Mouse (Mus musculus) heart, embryonic 13.5 days (tissue): ENCODE measurements at regions not wholly inside any gene's neighbourhood (a gene's known extent, or its start where the extent isn't known, plus 50 kb on each side); places are given as distances from the start of the nearest gene placed in this dataset.

Experiments
- ATAC-seq: fragments of 200-750 bp; cut with Nextera tagmentation; 2 replicates; pipeline ENCODE4 v1.8.0; 2017; ENCODE audit warnings: moderate TSS enrichment; ENCODE audit not compliant: insufficient number of reproducible peaks, low FRiP score, low TSS enrichment; ENCODE audit errors: extremely low read depth
- H3K27ac ChIP-seq: fragments of 300-500 bp; sonication (generic); replicated peaks from 2 replicates; pipeline ENCODE4 v1.5.1; 2015; ENCODE audit warnings: moderate library complexity, mild to moderate bottlenecking, inconsistent platforms
- H3K27me3 ChIP-seq: fragments of 300-500 bp; sonication (generic); replicated peaks from 2 replicates; pipeline ENCODE4 v1.6.1; 2015; ENCODE audit warnings: mild to moderate bottlenecking, inconsistent platforms
- H3K36me3 ChIP-seq: fragments of 300-500 bp; sonication (generic); 2 replicates; pipeline ENCODE4 v1.6.1; 2015; ENCODE audit warnings: mild to moderate bottlenecking, inconsistent platforms
- H3K4me1 ChIP-seq: fragments of 300-500 bp; sonication (generic); 2 replicates; pipeline ENCODE4 v1.6.1; 2015; ENCODE audit warnings: inconsistent platforms
- H3K4me2 ChIP-seq: fragments of 300-500 bp; sonication (generic); 2 replicates; pipeline ENCODE4 v1.6.1; 2015; ENCODE audit warnings: inconsistent platforms, mild to moderate bottlenecking, moderate library complexity
- H3K4me3 ChIP-seq: fragments of 300-500 bp; sonication (generic); 2 replicates; pipeline ENCODE4 v1.5.1; 2015; ENCODE audit warnings: moderate library complexity, mild to moderate bottlenecking, inconsistent platforms
- H3K9ac ChIP-seq: fragments of 300-500 bp; sonication (generic); 2 replicates; pipeline ENCODE4 v1.6.1; 2015; ENCODE audit warnings: inconsistent platforms, mild to moderate bottlenecking, moderate library complexity
- H3K9me3 ChIP-seq: fragments of 300-500 bp; sonication (generic); 2 replicates; pipeline ENCODE4 v1.6.1; 2016; ENCODE audit warnings: inconsistent platforms
- WGBS: fragments of 180-500 bp; shearing (Covaris S2); methylation state at CpG from one replicate; pipeline ENCODE4 v1.1.7; 2015; ENCODE audit warnings: mixed read lengths; 5-methylcytosine and 5-hydroxymethylcytosine counted together

DNA sequence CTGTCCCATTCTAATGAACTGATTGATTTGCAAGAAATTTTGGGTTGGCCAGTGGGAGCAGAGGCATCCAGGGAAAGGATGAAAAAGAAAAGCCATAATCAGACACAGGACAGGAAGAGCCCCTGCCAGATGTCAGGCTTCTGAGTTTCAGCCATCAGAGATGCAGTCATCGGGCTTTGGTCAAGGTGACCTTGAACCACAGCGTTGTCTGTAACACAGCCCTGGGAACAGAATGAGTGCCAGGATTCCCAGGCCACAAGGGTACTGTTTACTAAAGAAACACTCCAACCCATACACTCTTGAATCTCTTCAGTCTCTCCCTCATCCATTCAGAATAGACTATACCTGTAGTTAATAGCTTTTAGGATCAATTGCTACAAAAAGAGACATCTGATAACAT lies 239.0 kb downstream of the Rplp1 start:
- Histone ChIP-seq H3K9me3 (no peaks in the 10 kb centered on the region), H3K4me3 (no peak overlapping the region), H3K27me3 (peaks cover 36% of the 10 kb centered on the region), H3K36me3 (no peaks in the 10 kb centered on the region), H3K9ac (no peak overlapping the region), H3K4me2 (no peak overlapping the region), H3K27ac (no peak overlapping the region), H3K4me1 (peaks cover 5% of the 10 kb centered on the region)
- 30% methylated on average over 2 of the region's 2 CpGs for WGBS
- ATAC-seq: no peak

DNA sequence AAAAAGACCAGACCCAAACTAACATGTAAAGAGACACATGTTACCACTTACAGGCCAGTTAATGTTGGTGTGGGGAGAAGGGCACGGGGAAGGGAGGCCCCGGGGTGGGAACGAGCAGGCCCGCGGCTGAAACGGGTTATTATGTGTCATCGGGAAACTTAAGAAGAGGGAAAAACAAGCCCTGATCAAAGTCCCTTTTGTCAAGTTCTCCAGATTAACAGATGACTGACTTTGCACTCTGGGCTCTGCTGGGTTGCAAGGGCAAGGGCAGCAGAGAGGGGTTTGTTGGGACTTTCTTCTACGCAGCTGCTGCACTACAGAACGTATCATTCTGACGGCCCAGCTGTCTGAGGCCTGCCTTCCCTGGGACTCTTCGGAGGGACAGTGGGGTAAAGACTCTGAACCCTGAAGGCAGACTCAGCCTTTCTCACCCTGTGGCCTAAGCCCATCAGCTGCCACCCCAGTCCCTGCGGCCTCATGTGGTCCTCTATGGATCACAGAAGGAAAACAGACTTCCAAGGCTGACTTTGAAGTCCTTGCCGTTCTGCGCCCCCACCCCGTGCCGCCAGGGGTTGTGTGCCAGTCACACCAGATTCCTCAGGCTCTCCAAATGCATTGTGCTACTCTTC lies 240.7 kb downstream of the Rplp1 start:
- H3K9ac ChIP-seq: no peak overlapping the region
- H3K4me2 ChIP-seq: no peak overlapping the region
- H3K4me3 ChIP-seq: no peak overlapping the region
- WGBS: 61% methylated on average over 16 of the region's 16 CpGs
- H3K27me3 ChIP-seq: peaks cover 28% of the 10 kb centered on the region
- H3K4me1 ChIP-seq: peaks cover 19% of the 10 kb centered on the region
- no peak for ATAC-seq
- H3K36me3 ChIP-seq: no peaks in the 10 kb centered on the region
- H3K27ac ChIP-seq: no peak overlapping the region
- no peaks in the 10 kb centered on the region for H3K9me3 ChIP-seq

DNA sequence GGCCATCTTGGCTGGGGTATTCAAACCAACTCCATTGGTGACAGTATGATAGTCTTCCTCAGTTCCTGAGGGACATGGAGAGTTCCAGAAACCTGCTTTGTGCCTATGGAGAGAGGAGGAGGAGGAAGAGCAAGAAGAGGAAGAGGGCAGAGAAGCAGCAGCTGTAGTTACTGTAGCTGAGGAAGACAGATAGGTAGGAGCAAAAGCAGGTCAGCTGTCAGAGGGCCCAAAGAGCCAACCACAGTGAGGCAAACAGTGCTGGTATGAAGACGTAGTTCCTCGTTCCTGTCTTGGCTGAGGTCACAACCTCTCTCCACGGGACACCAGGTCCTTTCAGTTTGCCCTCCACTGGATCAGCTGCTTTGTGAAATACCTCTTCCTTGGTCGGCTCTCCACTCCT lies 243.4 kb downstream of the Rplp1 start:
- peaks cover 17% of the 10 kb centered on the region for H3K27me3 ChIP-seq
- no peaks in the 10 kb centered on the region for H3K9me3 ChIP-seq
- peaks cover 24% of the 10 kb centered on the region for H3K4me1 ChIP-seq
- 77% methylated on average over 4 of the region's 4 CpGs for WGBS
- H3K4me3 ChIP-seq: no peak overlapping the region
- H3K9ac ChIP-seq: no peak overlapping the region
- no peak overlapping the region for H3K27ac ChIP-seq
- no peak overlapping the region for H3K4me2 ChIP-seq
- no peak for ATAC-seq
- no peaks in the 10 kb centered on the region for H3K36me3 ChIP-seq

DNA sequence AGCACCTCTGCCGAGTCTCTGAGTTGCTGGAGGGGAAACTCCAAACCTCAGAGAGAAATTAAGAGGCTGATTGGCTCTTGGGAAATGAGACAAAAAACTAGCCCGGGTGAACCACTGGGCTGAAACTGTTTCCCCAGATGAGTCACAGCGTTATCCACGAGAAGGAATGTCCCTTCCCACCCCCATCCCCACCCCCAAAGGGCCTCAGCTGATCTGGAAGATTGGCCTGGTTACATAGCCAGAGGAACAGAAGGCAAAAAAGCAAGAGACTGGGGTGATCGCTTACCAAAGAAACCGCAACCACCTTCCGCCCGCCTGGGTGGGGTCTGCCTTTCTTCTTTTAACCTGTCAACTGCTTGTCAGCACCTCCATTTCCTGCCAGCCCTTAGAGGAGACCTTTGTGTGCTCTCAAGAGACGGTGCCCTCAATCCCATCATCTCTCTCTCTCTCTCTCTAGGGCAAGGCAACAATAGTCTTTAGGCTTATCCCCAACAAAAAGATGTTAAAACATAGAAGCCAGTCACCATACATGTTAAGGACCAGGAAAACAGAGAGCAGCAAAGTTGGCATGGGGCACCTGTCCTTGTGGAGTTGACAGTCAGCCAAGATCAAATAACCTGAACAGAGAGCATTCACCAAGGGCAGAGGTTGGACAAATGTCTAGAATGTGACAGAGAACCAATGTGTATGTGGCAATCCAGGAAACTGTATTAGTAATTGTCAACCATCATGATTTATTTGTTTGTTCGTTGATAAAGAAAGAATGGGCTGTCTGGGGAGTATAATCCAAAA lies 244.4 kb downstream of the Rplp1 start:
- no peak overlapping the region for H3K4me3 ChIP-seq
- H3K9me3 ChIP-seq: no peaks in the 10 kb centered on the region
- H3K4me1 ChIP-seq: peaks cover 21% of the 10 kb centered on the region
- H3K27me3 ChIP-seq: peaks cover 19% of the 10 kb centered on the region
- no peak overlapping the region for H3K9ac ChIP-seq
- no peak overlapping the region for H3K27ac ChIP-seq
- WGBS: 13% methylated on average over 10 of the region's 10 CpGs
- H3K4me2 ChIP-seq: peak overlapping the region; percentile 35
- ATAC-seq: no peak
- no peaks in the 10 kb centered on the region for H3K36me3 ChIP-seq

DNA sequence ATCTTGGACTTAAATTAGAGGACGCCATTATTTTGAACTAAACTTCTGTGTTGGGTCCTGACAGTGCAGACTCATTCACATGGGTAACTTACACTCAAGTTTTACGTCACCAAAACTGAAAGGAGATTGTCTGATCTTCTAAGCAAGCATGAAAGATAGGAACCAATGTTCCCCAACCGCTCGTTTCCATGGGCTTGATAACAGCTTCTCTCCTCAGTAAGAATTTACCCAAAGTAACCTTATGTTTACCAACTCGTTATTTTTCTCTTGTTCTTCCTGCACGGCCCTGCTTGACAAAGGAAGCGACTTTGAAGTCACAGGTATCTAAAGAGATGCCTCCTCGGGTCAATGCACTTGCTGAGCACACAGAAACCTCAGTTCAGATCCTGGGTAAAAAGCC lies 245.6 kb downstream of the Rplp1 start:
- H3K36me3 ChIP-seq: no peaks in the 10 kb centered on the region
- peaks cover 11% of the 10 kb centered on the region; the same call in 1 of the 2 replicates for H3K27me3 ChIP-seq
- H3K4me2 ChIP-seq: no peak overlapping the region
- H3K4me1 ChIP-seq: peaks cover 21% of the 10 kb centered on the region
- H3K4me3 ChIP-seq: no peak overlapping the region
- no peak for ATAC-seq
- WGBS: 70% methylated on average over 8 of the region's 8 CpGs
- no peak overlapping the region for H3K27ac ChIP-seq
- no peak overlapping the region for H3K9ac ChIP-seq
- no peaks in the 10 kb centered on the region for H3K9me3 ChIP-seq

DNA sequence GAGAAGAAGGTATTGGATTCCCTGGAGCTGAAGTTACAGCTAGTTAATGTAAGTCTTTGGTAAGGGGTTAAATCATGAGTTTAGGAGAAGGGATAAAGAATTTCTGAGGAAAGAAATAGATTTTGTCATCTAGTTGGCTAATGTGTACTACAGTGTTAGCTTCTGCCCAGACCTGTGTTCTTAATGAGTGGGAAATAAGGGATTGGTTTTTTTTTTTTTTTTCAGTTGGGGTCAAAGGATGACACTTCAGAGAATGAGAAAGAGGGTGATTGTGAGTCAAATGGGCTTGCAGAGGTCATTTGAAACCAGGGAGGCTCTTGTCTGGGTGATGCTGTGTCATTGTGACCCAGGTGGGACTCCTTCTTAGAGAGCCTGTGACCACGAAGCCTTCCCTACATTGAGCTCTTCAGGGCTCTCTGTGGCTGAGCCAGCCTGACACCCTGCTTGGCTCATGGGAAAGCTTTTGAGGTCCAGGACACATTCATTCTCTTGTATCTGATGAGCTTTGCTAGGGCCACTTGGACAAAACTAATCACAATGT lies 246.1 kb downstream of the Rplp1 start:
- WGBS: 81% methylated on average over 1 of the region's 1 CpGs
- ATAC-seq: no peak
- Histone ChIP-seq H3K9me3 (no peaks in the 10 kb centered on the region), H3K27ac (no peak overlapping the region), H3K9ac (no peak overlapping the region), H3K27me3 (peaks cover 11% of the 10 kb centered on the region; the same call in 1 of the 2 replicates), H3K4me2 (no peak overlapping the region), H3K36me3 (no peaks in the 10 kb centered on the region), H3K4me1 (peaks cover 21% of the 10 kb centered on the region), H3K4me3 (no peak overlapping the region)

DNA sequence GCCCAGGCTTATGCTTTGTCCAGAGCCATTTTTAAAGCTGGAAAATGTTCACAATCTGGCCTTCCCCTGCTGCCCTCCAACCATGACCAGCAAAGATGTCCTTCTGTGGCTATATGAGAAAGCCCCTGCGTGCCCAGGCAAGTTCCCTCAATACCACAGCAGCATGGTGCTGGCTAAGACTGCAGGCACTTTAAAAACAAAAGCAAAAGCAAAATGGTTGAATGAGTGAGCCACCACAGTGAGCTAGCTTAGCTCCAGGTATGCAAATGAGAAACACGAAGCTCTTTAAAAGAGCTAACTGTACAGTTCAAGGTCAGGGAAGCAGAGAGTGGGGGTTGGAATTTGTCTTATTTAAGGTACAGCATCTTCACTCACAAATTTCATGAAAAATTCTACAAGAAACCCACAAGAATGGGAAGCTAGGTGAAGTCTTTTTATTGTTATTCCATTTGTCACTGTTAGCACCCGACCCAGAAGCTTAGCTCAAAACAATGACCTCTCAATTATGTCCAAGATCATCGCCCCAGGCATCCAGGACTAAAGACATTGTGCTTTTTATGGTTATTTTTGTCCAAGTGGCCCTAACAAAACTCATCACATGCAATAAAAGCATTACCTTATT lies 246.8 kb downstream of the Rplp1 start:
- H3K4me3 ChIP-seq: no peak overlapping the region
- H3K9me3 ChIP-seq: no peaks in the 10 kb centered on the region
- peaks cover 11% of the 10 kb centered on the region; the same call in 1 of the 2 replicates for H3K27me3 ChIP-seq
- no peaks in the 10 kb centered on the region for H3K36me3 ChIP-seq
- peaks cover 21% of the 10 kb centered on the region for H3K4me1 ChIP-seq
- WGBS: 74% methylated on average over 4 of the region's 4 CpGs
- H3K4me2 ChIP-seq: no peak overlapping the region
- H3K9ac ChIP-seq: no peak overlapping the region
- H3K27ac ChIP-seq: no peak overlapping the region
- no peak for ATAC-seq

DNA sequence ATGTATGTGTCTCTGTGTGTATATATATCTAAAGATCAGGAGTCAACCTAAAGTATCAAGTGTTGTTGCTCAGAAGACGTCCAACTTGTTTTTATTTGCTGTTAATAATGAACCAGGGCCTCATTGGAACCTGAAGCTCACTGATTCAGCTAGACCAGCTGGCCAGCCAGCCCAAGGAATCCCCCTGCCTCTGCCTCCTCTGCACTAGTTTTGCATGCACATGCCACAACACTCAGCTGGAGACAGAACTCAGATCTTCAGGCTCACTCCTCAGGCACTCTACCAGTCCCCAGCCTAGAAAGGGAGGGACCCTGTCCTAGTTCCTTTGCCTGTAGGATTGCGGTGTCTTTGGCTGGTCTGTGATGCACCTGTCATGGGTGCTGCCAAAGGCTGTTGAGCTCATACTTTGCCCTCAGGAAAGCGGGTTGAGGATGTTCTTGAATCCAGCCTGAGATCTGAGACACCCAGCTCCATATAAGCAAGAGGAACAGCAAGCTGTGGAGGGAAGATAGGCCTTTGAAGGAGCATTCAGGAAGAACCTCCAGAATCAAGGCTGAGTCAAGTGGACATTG lies 247.5 kb downstream of the Rplp1 start:
- Histone ChIP-seq H3K4me2 (no peak overlapping the region), H3K4me1 (peaks cover 21% of the 10 kb centered on the region), H3K9me3 (no peaks in the 10 kb centered on the region), H3K27ac (no peak overlapping the region), H3K36me3 (no peaks in the 10 kb centered on the region), H3K4me3 (no peak overlapping the region), H3K27me3 (peaks cover 11% of the 10 kb centered on the region; the same call in 1 of the 2 replicates), H3K9ac (no peak overlapping the region)
- 91% methylated on average over 3 of the region's 3 CpGs for WGBS
- ATAC-seq: no peak

DNA sequence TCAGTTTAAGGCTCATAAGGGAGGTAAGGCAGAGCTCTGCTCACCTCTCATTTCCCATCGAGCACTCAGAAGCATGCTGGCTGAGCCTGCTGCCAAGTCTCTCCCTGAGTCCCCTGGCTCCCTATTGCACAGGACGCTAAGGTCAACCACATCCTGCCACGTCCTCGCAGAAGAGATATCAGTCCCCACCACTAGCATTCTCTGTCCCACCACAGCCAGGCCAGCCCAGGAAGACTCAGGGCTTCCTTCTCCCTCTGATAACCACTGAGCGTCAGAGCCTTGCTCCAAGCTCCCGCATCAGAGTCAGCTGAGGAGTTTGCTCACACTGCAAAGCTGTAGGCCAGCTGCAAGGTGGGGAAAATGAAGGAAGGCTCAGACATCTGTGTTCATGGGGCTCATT lies 248.2 kb downstream of the Rplp1 start:
- Histone ChIP-seq H3K27me3 (peaks cover 11% of the 10 kb centered on the region; the same call in 1 of the 2 replicates), H3K27ac (no peak overlapping the region), H3K9ac (no peak overlapping the region), H3K36me3 (no peaks in the 10 kb centered on the region), H3K9me3 (no peaks in the 10 kb centered on the region), H3K4me1 (peaks cover 21% of the 10 kb centered on the region), H3K4me3 (no peak overlapping the region), H3K4me2 (no peak overlapping the region)
- WGBS: 43% methylated on average over 6 of the region's 6 CpGs
- ATAC-seq: no peak

DNA sequence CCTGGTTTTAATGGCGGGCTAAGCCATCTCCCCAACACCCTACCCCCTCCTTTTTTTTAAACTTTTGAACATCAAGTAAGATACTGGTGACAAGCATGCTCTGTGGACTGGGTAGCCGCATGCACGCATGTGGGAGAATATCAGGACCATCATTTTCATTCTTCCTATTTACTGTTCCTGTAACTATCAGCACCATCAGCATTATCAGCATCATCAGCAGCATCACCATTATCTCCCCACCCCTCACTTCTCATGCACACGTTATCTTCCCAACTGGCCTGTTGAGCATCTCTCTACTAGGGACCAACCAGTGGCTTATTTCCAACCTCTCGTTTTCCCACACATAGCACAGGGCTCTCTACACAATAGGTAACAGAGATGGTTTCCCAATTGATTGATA lies 249.1 kb downstream of the Rplp1 start:
- WGBS: 79% methylated on average over 5 of the region's 5 CpGs
- Histone ChIP-seq H3K9me3 (no peaks in the 10 kb centered on the region), H3K4me3 (no peak overlapping the region), H3K4me1 (peaks cover 18% of the 10 kb centered on the region), H3K4me2 (no peak overlapping the region), H3K36me3 (no peaks in the 10 kb centered on the region), H3K27ac (no peak overlapping the region), H3K27me3 (peaks cover 11% of the 10 kb centered on the region; the same call in 1 of the 2 replicates), H3K9ac (no peak overlapping the region)
- no peak for ATAC-seq

DNA sequence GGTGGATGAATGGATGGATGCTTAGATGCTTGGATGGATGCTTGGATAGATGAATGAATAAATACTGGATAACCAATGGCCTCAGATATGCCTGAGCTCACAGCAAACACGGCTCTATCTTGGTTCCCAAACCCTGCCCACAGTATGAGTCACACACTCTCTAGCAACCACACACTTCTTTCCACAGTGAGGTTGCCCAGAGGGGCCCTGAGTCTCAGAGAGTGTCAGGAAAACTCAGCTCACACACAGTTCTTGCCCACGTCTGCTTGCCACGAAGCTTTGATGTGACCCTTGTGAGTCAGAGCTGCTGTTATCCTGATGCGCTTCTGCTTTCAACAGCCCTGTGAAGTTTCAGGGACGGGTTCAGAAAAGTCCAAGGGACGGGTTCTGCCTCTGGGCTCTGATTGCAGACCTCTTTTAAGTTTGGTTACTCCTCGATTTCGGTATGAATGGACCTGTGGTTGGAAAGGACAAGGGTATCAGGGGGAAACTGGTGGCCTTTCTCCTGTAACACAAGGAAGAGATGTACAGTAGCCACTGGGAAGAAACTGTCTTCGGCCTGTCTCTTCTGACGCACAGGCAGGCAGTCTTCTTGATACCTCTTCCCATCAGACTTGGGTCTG lies 250.2 kb downstream of the Rplp1 start:
- H3K36me3 ChIP-seq: no peaks in the 10 kb centered on the region
- peaks cover 16% of the 10 kb centered on the region for H3K27me3 ChIP-seq
- no peaks in the 10 kb centered on the region for H3K9me3 ChIP-seq
- H3K9ac ChIP-seq: no peak overlapping the region
- WGBS: 60% methylated on average over 10 of the region's 10 CpGs
- H3K4me3 ChIP-seq: no peak overlapping the region
- no peak overlapping the region for H3K4me2 ChIP-seq
- H3K4me1 ChIP-seq: peaks cover 7% of the 10 kb centered on the region
- ATAC-seq: no peak
- H3K27ac ChIP-seq: no peak overlapping the region
